Mouse (Mus musculus): ENCODE results near the gene Klhl12. TPM values are rescaled to one million over a fixed set of nuclear protein-coding genes. Genes with fewer than 3 reads are reported as not detected.
"Not testable (repeated sequence)": the region's sequence is repeated elsewhere in the genome, so short reads cannot be mapped to it uniquely, and the experiment has no call there.

The Klhl12 gene
- total RNA-seq, 2 experiments from 2014 or later = 14.4 to 15.1 TPM

GRCm38 (mm10) chr1:134512584-134512983 lies 57.3 kb downstream of the Klhl12 start:
- DNase-seq = no peak
- intact Hi-C loops (cut with DNase I) = no loop called here

GRCm38 (mm10) chr1:134513312-134513860 lies 58.1 kb downstream of the Klhl12 start:
- no peak for DNase-seq
- intact Hi-C loops (cut with DNase I) = no loop called here

GRCm38 (mm10) chr1:134513876-134514590 lies 58.7 kb downstream of the Klhl12 start:
- intact Hi-C loops (cut with DNase I) = no loop called here
- DNase-seq = no peak

GRCm38 (mm10) chr1:134515891-134516290 lies 60.6 kb downstream of the Klhl12 start:
- intact Hi-C loops (cut with DNase I) = loop anchor here (5.0 kb wide), 2 partner anchors 76 to 91 kb away; no protein-coding TSS in a partner anchor
- DNase-seq = no peak

GRCm38 (mm10) chr1:134516491-134517198 lies 61.3 kb downstream of the Klhl12 start:
- DNase-seq = no peak
- intact Hi-C loops (cut with DNase I) = loop anchor here (5.0 kb wide), 2 partner anchors 76 to 91 kb away; no protein-coding TSS in a partner anchor

GRCm38 (mm10) chr1:134517841-134518240 lies 62.5 kb downstream of the Klhl12 start:
- DNase-seq = not testable (repeated sequence)
- intact Hi-C loops (cut with DNase I) = loop anchor here (5.0 kb wide), 2 partner anchors 74 to 89 kb away; no protein-coding TSS in a partner anchor

- DNase-seq = peak; percentile 43 to 79
Measured at GRCm38 (mm10) chr1:134518677-134519076, 63.3 kb downstream of the Klhl12 start.

GRCm38 (mm10) chr1:134519201-134519600 lies 63.9 kb downstream of the Klhl12 start:
- intact Hi-C loops (cut with DNase I) = loop anchor here (5.0 kb wide), 2 partner anchors 73 to 88 kb away; no protein-coding TSS in a partner anchor
- not testable (repeated sequence) for DNase-seq

More at GRCm38 (mm10) chr1:134518677-134519076, 63.3 kb downstream of the Klhl12 start:
- intact Hi-C loops (cut with DNase I) = loop anchor here (5.0 kb wide), 2 partner anchors 74 to 89 kb away; no protein-coding TSS in a partner anchor

- intact Hi-C loops (cut with DNase I) = no loop called here
- no peak for DNase-seq
Measured at GRCm38 (mm10) chr1:134520001-134520721, 64.8 kb downstream of the Klhl12 start.

GRCm38 (mm10) chr1:134521163-134521562 lies 65.8 kb downstream of the Klhl12 start:
- intact Hi-C loops (cut with DNase I) = no loop called here
- DNase-seq = no peak

GRCm38 (mm10) chr1:134522325-134522724 lies 67.0 kb downstream of the Klhl12 start:
- DNase-seq = no peak
- intact Hi-C loops (cut with DNase I) = no loop called here

- no peak for DNase-seq
- intact Hi-C loops (cut with DNase I) = no loop called here
Measured at GRCm38 (mm10) chr1:134524424-134524823, 69.1 kb downstream of the Klhl12 start.

- no peak for DNase-seq
- intact Hi-C loops (cut with DNase I) = no loop called here
Measured at GRCm38 (mm10) chr1:134525015-134525414, 69.7 kb downstream of the Klhl12 start.

GRCm38 (mm10) chr1:134526752-134527151 lies 71.4 kb downstream of the Klhl12 start:
- no peak for DNase-seq
- intact Hi-C loops (cut with DNase I) = no loop called here

- DNase-seq = no peak
- intact Hi-C loops (cut with DNase I) = no loop called here
Measured at GRCm38 (mm10) chr1:134530618-134531017, 75.3 kb downstream of the Klhl12 start.

GRCm38 (mm10) chr1:134533710-134534109 lies 78.4 kb downstream of the Klhl12 start:
- intact Hi-C loops (cut with DNase I); DNase-seq: not testable (repeated sequence)

GRCm38 (mm10) chr1:134535054-134535453 lies 79.7 kb downstream of the Klhl12 start:
- intact Hi-C loops (cut with DNase I) = no loop called here
- no peak for DNase-seq

- no peak for DNase-seq
- intact Hi-C loops (cut with DNase I) = no loop called here
Measured at GRCm38 (mm10) chr1:134535513-134535912, 80.2 kb downstream of the Klhl12 start.

- intact Hi-C loops (cut with DNase I) = no loop called here
- no peak for DNase-seq
Measured at GRCm38 (mm10) chr1:134540610-134541009, 85.3 kb downstream of the Klhl12 start.
